Mouse (Mus musculus) MEL (cell line): ENCODE data around the gene Plrg1. TPM values are rescaled to one million over a fixed set of nuclear protein-coding genes. Genes with fewer than 3 reads are reported as not detected.

Experiments
- DNase-seq: peaks from one replicate; pipeline ENCODE4 v3.0.0; 2011; ENCODE audit warnings: low read depth, low spot score
- H3K27ac ChIP-seq: 2 replicates; pipeline ENCODE4 v1.5.1; 2012; ENCODE audit warnings: low read depth, mild to moderate bottlenecking, control low read depth, low read length, moderate library complexity; ENCODE audit not compliant: control insufficient read depth
- H3K27me3 ChIP-seq, 2 experiments: fragments of 150-350 bp in 1 of 2; sonication (generic) in 1 of 2; 2 replicates each; pipeline ENCODE4 v1.6.1; 2012; ENCODE audit warnings: low read length in 2 of 2, mild to moderate bottlenecking in 2 of 2, improper control_type of control experiment in 1 of 2, moderate library complexity in 1 of 2; ENCODE audit not compliant: insufficient read depth in 2 of 2, control insufficient read depth in 1 of 2
- H3K36me3 ChIP-seq, 2 experiments: 2 replicates each; pipeline ENCODE4 v1.6.1; 2012 to 2014; ENCODE audit warnings: low read length in 2 of 2, improper control_type of control experiment in 1 of 2, inconsistent platforms in 1 of 2, mild to moderate bottlenecking in 1 of 2; ENCODE audit not compliant: insufficient read depth in 2 of 2, control insufficient read depth in 1 of 2
- H3K4me1 ChIP-seq, 2 experiments: fragments of 150-350 bp in 1 of 2; sonication (generic) in 1 of 2; 2 replicates each; pipeline ENCODE4 v1.6.1; 2012; ENCODE audit warnings: low read length in 2 of 2, improper control_type of control experiment in 1 of 2, mild to moderate bottlenecking in 1 of 2; ENCODE audit not compliant: insufficient read depth in 2 of 2, control insufficient read depth in 1 of 2
- H3K4me3 ChIP-seq, 2 experiments: fragments of 150-350 bp in 1 of 2; sonication (generic) in 1 of 2; 2 replicates each; pipeline ENCODE4 v1.5.1; 2012; ENCODE audit warnings: low read depth in 2 of 2, low read length in 2 of 2, mild to moderate bottlenecking in 2 of 2, moderate library complexity in 2 of 2, control low read depth in 1 of 2, improper control_type of control experiment in 1 of 2; ENCODE audit not compliant: control insufficient read depth in 1 of 2, insufficient read depth in 1 of 2
- H3K79me2 ChIP-seq: 2 replicates; pipeline ENCODE4 v1.6.1; 2012; ENCODE audit warnings: mild to moderate bottlenecking, low read length, moderate library complexity; ENCODE audit not compliant: control insufficient read depth, poor library complexity, insufficient read depth
- H3K9ac ChIP-seq: 2 replicates; pipeline ENCODE4 v1.6.1; 2012; ENCODE audit warnings: low read depth, mild to moderate bottlenecking, control low read depth, low read length, moderate library complexity; ENCODE audit not compliant: control insufficient read depth, poor library complexity, severe bottlenecking
- H3K9me3 ChIP-seq: fragments of 150-350 bp; sonication (generic); replicated peaks from 2 replicates; pipeline ENCODE4 v1.6.1; 2012; ENCODE audit warnings: mild to moderate bottlenecking, low read length, improper control_type of control experiment, moderate library complexity; ENCODE audit not compliant: insufficient read depth
- CHD1 ChIP-seq: IDR thresholded peaks from 2 replicates; pipeline ENCODE4 v1.6.1; 2012; ENCODE audit warnings: low read depth, mild to moderate bottlenecking, inconsistent platforms, low read length, improper control_type of control experiment
- CHD2 ChIP-seq: IDR thresholded peaks from 2 replicates; pipeline ENCODE4 v1.6.1; 2011; ENCODE audit warnings: low read length, improper control_type of control experiment
- CTCF ChIP-seq, 3 experiments: IDR thresholded peaks in 2 of 3; conservative IDR thresholded peaks in 1 of 3; 2 replicates each; pipeline ENCODE4 v1.5.1; 2011 to 2012; ENCODE audit warnings: low read length in 3 of 3, low read depth in 2 of 3, mild to moderate bottlenecking in 2 of 3, improper control_type of control experiment in 1 of 3, inconsistent platforms in 1 of 3, mixed read lengths in 1 of 3, moderate library complexity in 1 of 3; ENCODE audit not compliant: control insufficient read depth in 1 of 3, insufficient read depth in 1 of 3, poor library complexity in 1 of 3, severe bottlenecking in 1 of 3
- ETS1 ChIP-seq: IDR thresholded peaks from 2 replicates; pipeline ENCODE4 v1.6.1; 2012; ENCODE audit warnings: low read depth, mild to moderate bottlenecking, inconsistent platforms, low read length, improper control_type of control experiment, moderate library complexity
- GABPA ChIP-seq: IDR thresholded peaks from 2 replicates; pipeline ENCODE4 v1.6.1; 2012; ENCODE audit warnings: low read depth, mild to moderate bottlenecking, inconsistent platforms, low read length, improper control_type of control experiment, moderate library complexity
- HCFC1 ChIP-seq: IDR thresholded peaks from 2 replicates; pipeline ENCODE4 v1.6.1; 2012; ENCODE audit warnings: low read depth, mild to moderate bottlenecking, inconsistent platforms, low read length, improper control_type of control experiment, moderate library complexity
- JUND ChIP-seq: IDR thresholded peaks from 2 replicates; pipeline ENCODE4 v1.6.1; 2011; ENCODE audit warnings: low read depth, mild to moderate bottlenecking, improper control_type of control experiment, low read length
- KAT2A ChIP-seq: conservative IDR thresholded peaks from 2 replicates; pipeline ENCODE4 v1.6.1; 2012; ENCODE audit warnings: low read depth, low read length, improper control_type of control experiment, inconsistent platforms
- MAX ChIP-seq: IDR thresholded peaks from 2 replicates; pipeline ENCODE4 v1.6.1; 2011; ENCODE audit warnings: low read length, improper control_type of control experiment
- MEF2A ChIP-seq: IDR thresholded peaks from 2 replicates; pipeline ENCODE4 v1.6.1; 2014; ENCODE audit warnings: low read depth, mild to moderate bottlenecking, inconsistent platforms, low read length, improper control_type of control experiment; ENCODE audit not compliant: poor library complexity, insufficient replicate concordance, severe bottlenecking; ENCODE audit errors: extremely low read depth
- MYC ChIP-seq: IDR thresholded peaks from 2 replicates; pipeline ENCODE4 v1.6.1; 2011; ENCODE audit warnings: low read depth, mild to moderate bottlenecking, low read length, improper control_type of control experiment, moderate library complexity
- NELFE ChIP-seq: IDR thresholded peaks from 2 replicates; pipeline ENCODE4 v1.6.1; 2011; ENCODE audit warnings: low read depth, low read length, improper control_type of control experiment
- POLR2A ChIP-seq, 2 experiments: IDR thresholded peaks; 2 replicates each; pipeline ENCODE4 v1.6.1; 2011 to 2012; ENCODE audit warnings: low read length in 2 of 2, mild to moderate bottlenecking in 2 of 2, control low read depth in 1 of 2, improper control_type of control experiment in 1 of 2, low read depth in 1 of 2, moderate library complexity in 1 of 2; ENCODE audit not compliant: control insufficient read depth in 1 of 2, insufficient read depth in 1 of 2, poor library complexity in 1 of 2
- RAD21 ChIP-seq: IDR thresholded peaks from 2 replicates; pipeline ENCODE4 v1.6.1; 2011; ENCODE audit warnings: mild to moderate bottlenecking, low read depth, low read length, improper control_type of control experiment
- RCOR1 ChIP-seq: IDR thresholded peaks from 2 replicates; pipeline ENCODE4 v1.6.1; 2012; ENCODE audit warnings: low read depth, mild to moderate bottlenecking, inconsistent platforms, low read length, improper control_type of control experiment
- SMC3 ChIP-seq: IDR thresholded peaks from 2 replicates; pipeline ENCODE4 v1.6.1; 2011; ENCODE audit warnings: low read depth, low read length, improper control_type of control experiment
- TCF12 ChIP-seq: IDR thresholded peaks from 2 replicates; pipeline ENCODE4 v1.6.1; 2014; ENCODE audit warnings: low read depth, mild to moderate bottlenecking, inconsistent platforms, low read length, improper control_type of control experiment, moderate library complexity
- USF1 ChIP-seq: IDR thresholded peaks from 2 replicates; pipeline ENCODE4 v1.6.1; 2014; ENCODE audit warnings: low read depth, mild to moderate bottlenecking, inconsistent platforms, low read length, improper control_type of control experiment, moderate library complexity
- ZC3H11A ChIP-seq: IDR thresholded peaks from 2 replicates; pipeline ENCODE4 v1.6.1; 2012; ENCODE audit warnings: low read depth, mild to moderate bottlenecking, inconsistent platforms, low read length, improper control_type of control experiment
- ZMIZ1 ChIP-seq: IDR thresholded peaks from 2 replicates; pipeline ENCODE4 v1.6.1; 2012; ENCODE audit warnings: low read depth, mild to moderate bottlenecking, inconsistent platforms, low read length, improper control_type of control experiment, moderate library complexity
- ZNF384 ChIP-seq: IDR thresholded peaks from 2 replicates; pipeline ENCODE4 v1.6.1; 2012; ENCODE audit warnings: low read depth, mild to moderate bottlenecking, inconsistent platforms, low read length, improper control_type of control experiment
- polyA plus RNA-seq, 2 experiments: library from polyadenylated mRNA; stranded (reverse) in 1 of 2; unstranded in 1 of 2; fragments of >175 nt in 1 of 2; fragments of >200 nt in 1 of 2; gene quantifications; 2 replicates each; pipeline versions ENCODE4 v1.2.1 to v1.2.4; 2012; ENCODE audit warnings: low replicate concordance in 2 of 2, low read depth in 1 of 2; ENCODE audit not compliant: insufficient read length in 2 of 2, insufficient read depth in 1 of 2, missing spikeins in 1 of 2
- total RNA-seq: library from RNA; depleted of rRNA; stranded (reverse); fragments of 300-350 nt; gene quantifications from 2 replicates; pipeline ENCODE4 v1.2.3, GENCODE M21; 2012

Plrg1 gene
- total and polyA plus RNA-seq, 3 experiments = 85.6 to 88.8 TPM; not detected in 1

- H3K9ac ChIP-seq = no peak overlapping the region
- H3K4me1 ChIP-seq = no peaks in the 10 kb centered on the region
- DNase-seq = no peak
- H3K36me3 ChIP-seq = no peaks in the 10 kb centered on the region
- no peak for TF ChIP-seq SMC3
- TF ChIP-seq POLR2A (IDR thresholded peaks at IDR 0.05; ENCODE audit: control insufficient read depth in 1 of 2, insufficient read depth in 1 of 2, low read depth in 1 of 2, low read length in 2 of 2, poor library complexity in 1 of 2) = no peak
- no peak for TF ChIP-seq RAD21
- TF ChIP-seq JUND = no peak
- no peak for TF ChIP-seq GABPA
- TF ChIP-seq ZMIZ1 = no peak
- TF ChIP-seq ZC3H11A = no peak
- no peak for TF ChIP-seq KAT2A
- no peak for TF ChIP-seq MYC
- TF ChIP-seq CTCF (IDR thresholded peaks at IDR 0.05 in 2 of 3, conservative IDR thresholded peaks at IDR 0.05 in 1 of 3; ENCODE audit: control insufficient read depth in 1 of 3, insufficient read depth in 1 of 3, low read depth in 2 of 3, low read length in 3 of 3, poor library complexity in 1 of 3, severe bottlenecking in 1 of 3) = no peak
- TF ChIP-seq USF1 = no peak
- no peak for TF ChIP-seq ETS1
- TF ChIP-seq, all 39 proteins: peak for 0
- no peak overlapping the region for H3K4me3 ChIP-seq
- H3K9me3 ChIP-seq = no peaks in the 10 kb centered on the region
- H3K27ac ChIP-seq = no peak overlapping the region
- H3K27me3 ChIP-seq = no peaks in the 10 kb centered on the region
- no peaks in the 10 kb centered on the region for H3K79me2 ChIP-seq
Measured at GRCm38 (mm10) chr3:83025036-83025435, 30.3 kb upstream of the Plrg1 start.

- no peaks in the 10 kb centered on the region for H3K79me2 ChIP-seq
- no peaks in the 10 kb centered on the region for H3K27me3 ChIP-seq
- TF ChIP-seq ETS1 (no peak), CHD1 (no peak), POLR2A (IDR thresholded peaks at IDR 0.05; ENCODE audit: control insufficient read depth in 1 of 2, insufficient read depth in 1 of 2, low read depth in 1 of 2, low read length in 2 of 2, poor library complexity in 1 of 2) (no peak), ZMIZ1 (no peak), CTCF (IDR thresholded peaks at IDR 0.05 in 2 of 3, conservative IDR thresholded peaks at IDR 0.05 in 1 of 3; ENCODE audit: control insufficient read depth in 1 of 3, insufficient read depth in 1 of 3, low read depth in 2 of 3, low read length in 3 of 3, poor library complexity in 1 of 3, severe bottlenecking in 1 of 3) (no peak), MAX (no peak), MEF2A (no peak), TCF12 (no peak), RAD21 (no peak), CHD2 (no peak), ZNF384 (no peak), NELFE (no peak), HCFC1 (no peak), RCOR1 (no peak)
- TF ChIP-seq, all 39 proteins: peak for 0
- Histone ChIP-seq H3K9ac (no peak within 1 kb of the TSS), H3K4me1 (no peaks in the 10 kb centered on the region), H3K9me3 (no peaks in the 10 kb centered on the region), H3K4me3 (no peak within 1 kb of the TSS), H3K27ac (no peak within 1 kb of the TSS), H3K36me3 (no peaks in the 10 kb centered on the region)
- DNase-seq = no peak
Measured at GRCm38 (mm10) chr3:83025475-83026301, 29.6 kb upstream of the Plrg1 start, which contains the start of gene Fga. Gene Fga (plus strand): TSS chr3:83026076.
